Mouse (Mus musculus): ENCODE measurements around the gene Ncoa3. TPM values are rescaled to one million over a fixed set of nuclear protein-coding genes. Genes with fewer than 3 reads are reported as not detected.
"Not testable (repeated sequence)": the region's sequence is repeated elsewhere in the genome, so short reads cannot be mapped to it uniquely, and the experiment has no call there.

The Ncoa3 gene
- total RNA-seq, 1 experiment = 83.4 TPM

- H3K4me3 ChIP-seq (ENCODE audit: insufficient read depth in 1 of 2, low read depth in 1 of 2, low read length in 2 of 2, poor library complexity in 1 of 2, severe bottlenecking in 1 of 2) = no peak overlapping the region
- TF ChIP-seq ZC3H11A (IDR thresholded peaks at IDR 0.05; ENCODE audit: borderline replicate concordance, low read depth, low read length) = no peak
- TF ChIP-seq HCFC1 (IDR thresholded peaks at IDR 0.05; ENCODE audit: borderline replicate concordance, insufficient read depth, low read length) = no peak
- no peak for TF ChIP-seq MAFK (IDR thresholded peaks at IDR 0.05; ENCODE audit: insufficient read depth, low read depth, low read length)
- no peak for TF ChIP-seq ZNF384 (IDR thresholded peaks at IDR 0.05; ENCODE audit: low read depth, low read length)
- TF ChIP-seq CHD2 (IDR thresholded peaks at IDR 0.05; ENCODE audit: low read depth, low read length) = no peak
- peaks cover 2 to 14% of the 10 kb centered on the region in 2 experiments; a peak in 1 of 4 replicates for H3K4me1 ChIP-seq (ENCODE audit: control insufficient read depth in 2 of 2, insufficient read depth in 2 of 2, low read length in 2 of 2, poor library complexity in 1 of 2)
- in situ Hi-C loops (cut with MboI; ENCODE audit: low sequenced_read_pairs in 2 of 2, unreplicated experiment in 2 of 2) = no loop called here
- no peak for DNase-seq (ENCODE audit: low read depth, low spot score)
- peaks cover 53% of the 10 kb centered on the region for H3K36me3 ChIP-seq (ENCODE audit: control insufficient read depth, insufficient read depth, low read length, poor library complexity, severe bottlenecking)
- H3K27ac ChIP-seq (ENCODE audit: insufficient read depth, low read depth, low read length, poor library complexity, severe bottlenecking) = no peak overlapping the region
- H3K9ac ChIP-seq (ENCODE audit: insufficient read depth, low read depth, low read length, poor library complexity, severe bottlenecking) = no peak overlapping the region
- H3K9me3 ChIP-seq (ENCODE audit: control insufficient read depth, insufficient read depth, low read depth, low read length) = no peaks in the 10 kb centered on the region
Observed at GRCm38 (mm10) chr2:166084111-166084510, 91.7 kb downstream of the Ncoa3 start.

GRCm38 (mm10) chr2:166084964-166085363, 92.5 kb downstream of the Ncoa3 start:
- not testable (repeated sequence) for H3K4me3 ChIP-seq (ENCODE audit: insufficient read depth in 1 of 2, low read depth in 1 of 2, low read length in 2 of 2, poor library complexity in 1 of 2, severe bottlenecking in 1 of 2); H3K27ac ChIP-seq (ENCODE audit: insufficient read depth, low read depth, low read length, poor library complexity, severe bottlenecking); H3K9me3 ChIP-seq (ENCODE audit: control insufficient read depth, insufficient read depth, low read depth, low read length); H3K9ac ChIP-seq (ENCODE audit: insufficient read depth, low read depth, low read length, poor library complexity, severe bottlenecking)
- Histone ChIP-seq H3K4me1 (ENCODE audit: control insufficient read depth in 2 of 2, insufficient read depth in 2 of 2, low read length in 2 of 2, poor library complexity in 1 of 2) (peaks cover 2 to 14% of the 10 kb centered on the region in 2 experiments; a peak in 1 of 4 replicates), H3K36me3 (ENCODE audit: control insufficient read depth, insufficient read depth, low read length, poor library complexity, severe bottlenecking) (peaks cover 45% of the 10 kb centered on the region)
- DNase-seq (ENCODE audit: low read depth, low spot score) = peak; percentile 59
- TF ChIP-seq ZC3H11A (IDR thresholded peaks at IDR 0.05; ENCODE audit: borderline replicate concordance, low read depth, low read length) = peak; percentile 71
- in situ Hi-C loops (cut with MboI; ENCODE audit: low sequenced_read_pairs in 2 of 2, unreplicated experiment in 2 of 2) = loop anchor here in 1 of 2 experiments (5.0 kb wide), 1 partner anchor 472 kb away; no protein-coding TSS in a partner anchor

- Histone ChIP-seq H3K27ac (ENCODE audit: insufficient read depth, low read depth, low read length, poor library complexity, severe bottlenecking) (no peak overlapping the region), H3K36me3 (ENCODE audit: control insufficient read depth, insufficient read depth, low read length, poor library complexity, severe bottlenecking) (peaks cover 44% of the 10 kb centered on the region)
Observed at GRCm38 (mm10) chr2:166085780-166086179, 93.3 kb downstream of the Ncoa3 start.

DNA sequence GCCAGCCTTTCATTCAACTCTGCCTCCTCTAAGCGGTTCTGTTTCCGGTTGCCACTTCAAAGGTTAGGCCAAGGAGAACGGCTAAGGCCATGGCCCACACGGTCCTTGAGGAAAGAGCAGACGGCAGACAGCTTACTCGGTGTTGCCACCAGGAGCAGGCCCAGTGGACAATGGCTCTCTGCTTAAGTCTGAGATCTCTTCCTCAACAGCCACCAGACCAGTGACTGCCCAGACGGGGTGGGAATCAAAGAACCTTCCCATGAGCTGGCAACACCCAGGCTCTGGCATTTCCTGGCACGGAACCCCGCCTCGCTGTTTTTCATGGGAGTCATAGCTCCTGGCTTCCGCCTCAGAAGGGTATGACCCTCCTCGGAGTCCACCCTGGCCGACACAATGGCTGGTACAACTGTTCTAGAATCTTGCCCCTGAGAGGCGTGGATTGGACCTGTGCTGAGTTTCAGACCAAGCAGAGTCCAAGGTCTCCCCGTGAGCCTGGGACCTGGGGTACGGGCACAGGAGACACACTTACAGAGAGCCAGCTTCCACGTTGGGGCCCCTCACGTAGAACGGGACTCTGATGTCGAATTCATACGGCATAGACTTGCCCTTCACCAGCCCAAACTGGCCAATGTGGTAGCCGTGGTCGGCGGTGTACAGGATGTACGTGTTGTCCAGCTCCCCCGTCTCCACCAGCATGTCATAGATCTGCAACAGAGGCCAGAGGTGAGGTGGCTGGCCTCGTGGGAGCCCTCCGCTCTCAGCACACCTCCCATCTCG, 94.2 kb downstream of the Ncoa3 start:
- H3K4me3 ChIP-seq (ENCODE audit: insufficient read depth in 1 of 2, low read depth in 1 of 2, low read length in 2 of 2, poor library complexity in 1 of 2, severe bottlenecking in 1 of 2) = no peak overlapping the region
- no peak overlapping the region for H3K9ac ChIP-seq (ENCODE audit: insufficient read depth, low read depth, low read length, poor library complexity, severe bottlenecking)
- in situ Hi-C loops (cut with MboI; ENCODE audit: low sequenced_read_pairs in 2 of 2, unreplicated experiment in 2 of 2) = loop anchor here in 1 of 2 experiments (5.0 kb wide), 1 partner anchor 471 kb away; no protein-coding TSS in a partner anchor
- no peaks in the 10 kb centered on the region for H3K9me3 ChIP-seq (ENCODE audit: control insufficient read depth, insufficient read depth, low read depth, low read length)
- H3K27ac ChIP-seq (ENCODE audit: insufficient read depth, low read depth, low read length, poor library complexity, severe bottlenecking) = no peak overlapping the region
- peaks cover 2 to 12% of the 10 kb centered on the region in 2 experiments; a peak in 1 of 4 replicates for H3K4me1 ChIP-seq (ENCODE audit: control insufficient read depth in 2 of 2, insufficient read depth in 2 of 2, low read length in 2 of 2, poor library complexity in 1 of 2)
- H3K36me3 ChIP-seq (ENCODE audit: control insufficient read depth, insufficient read depth, low read length, poor library complexity, severe bottlenecking) = peaks cover 44% of the 10 kb centered on the region
- no peak for DNase-seq (ENCODE audit: low read depth, low spot score)
- no peak for TF ChIP-seq CHD2 (IDR thresholded peaks at IDR 0.05; ENCODE audit: low read depth, low read length)

More at GRCm38 (mm10) chr2:166085780-166086179, 93.3 kb downstream of the Ncoa3 start:
- TF ChIP-seq CHD2 (IDR thresholded peaks at IDR 0.05; ENCODE audit: low read depth, low read length) = no peak
- no peak for TF ChIP-seq HCFC1 (IDR thresholded peaks at IDR 0.05; ENCODE audit: borderline replicate concordance, insufficient read depth, low read length)
- TF ChIP-seq ZNF384 (IDR thresholded peaks at IDR 0.05; ENCODE audit: low read depth, low read length) = no peak
- no peak for TF ChIP-seq MAFK (IDR thresholded peaks at IDR 0.05; ENCODE audit: insufficient read depth, low read depth, low read length)
- TF ChIP-seq ZC3H11A (IDR thresholded peaks at IDR 0.05; ENCODE audit: borderline replicate concordance, low read depth, low read length) = no peak
- in situ Hi-C loops (cut with MboI; ENCODE audit: low sequenced_read_pairs in 2 of 2, unreplicated experiment in 2 of 2) = loop anchor here in 1 of 2 experiments (5.0 kb wide), 1 partner anchor 472 kb away; no protein-coding TSS in a partner anchor
- Histone ChIP-seq H3K4me3 (ENCODE audit: insufficient read depth in 1 of 2, low read depth in 1 of 2, low read length in 2 of 2, poor library complexity in 1 of 2, severe bottlenecking in 1 of 2) (no peak overlapping the region), H3K9ac (ENCODE audit: insufficient read depth, low read depth, low read length, poor library complexity, severe bottlenecking) (no peak overlapping the region), H3K9me3 (ENCODE audit: control insufficient read depth, insufficient read depth, low read depth, low read length) (no peaks in the 10 kb centered on the region), H3K4me1 (ENCODE audit: control insufficient read depth in 2 of 2, insufficient read depth in 2 of 2, low read length in 2 of 2, poor library complexity in 1 of 2) (peaks cover 2 to 13% of the 10 kb centered on the region in 2 experiments; a peak in 1 of 4 replicates)
- DNase-seq (ENCODE audit: low read depth, low spot score) = no peak

All from ES-E14 (cell line).